Mouse (Mus musculus) spleen, adult 10 weeks (tissue): ENCODE data around the gene Derl2. TPM values are rescaled to one million over a fixed set of nuclear protein-coding genes. Genes with fewer than 3 reads are reported as not detected.

Experiments
- polyA plus RNA-seq: library from polyadenylated mRNA; stranded (reverse); fragments of 350-450 nt; fragmentation: Illumina TruSeq; extraction: RNeasy Lipid Tissue Mini Kit (QIAGEN cat#74804); gene quantifications from one replicate; pipeline ENCODE4 v1.2.3, GENCODE M21; 2015; ENCODE audit warnings: low replicate concordance; ENCODE audit not compliant: insufficient read depth

The Derl2 gene
- polyA plus RNA-seq, result 62.0 TPM

GRCm38 (mm10) chr11:71019201-71020068 is at the start of gene Derl2, which contains the start of gene Mis12:
Gene Derl2 (minus strand): TSS chr11:71019841.
Gene Mis12 (plus strand): TSS chr11:71019611.

GRCm38 (mm10) chr11:71033163-71033761 is 13.6 kb upstream of the Derl2 start, which contains the start of gene 6330403K07Rik:
Gene 6330403K07Rik (minus strand): TSS chr11:71033513.

GRCm38 (mm10) chr11:71004316-71004773 is 15.3 kb downstream of the Derl2 start, which contains the start of gene Dhx33:
Gene Dhx33 (minus strand): TSS chr11:71004437.

GRCm38 (mm10) chr11:70982557-70983228 is 36.9 kb downstream of the Derl2 start, which contains the start of gene C1qbp:
Gene C1qbp (minus strand): TSS chr11:70983026.

GRCm38 (mm10) chr11:70969821-70970559 is 49.7 kb downstream of the Derl2 start, which contains the start of the genes Nup88 and Rpain:
Gene Nup88 (minus strand): TSS chr11:70969973.
Gene Rpain (plus strand): TSS chr11:70970213.

Other genes starting within 250 kb of the Derl2 start
- gene Scimp, start 207.3 kb downstream of the Derl2 start, polyA plus RNA-seq, result 33.4 TPM
- gene Rabep1, start 175.1 kb downstream of the Derl2 start, polyA plus RNA-seq, result 51.8 TPM
- gene Nup88, start 49.9 kb downstream of the Derl2 start, polyA plus RNA-seq, result 125 TPM
- 67.8 TPM for gene Rpain, start 49.6 kb downstream of the Derl2 start, polyA plus RNA-seq
- 167 TPM for gene C1qbp, start 36.8 kb downstream of the Derl2 start, polyA plus RNA-seq
- 31.1 TPM for gene Dhx33, start 15.4 kb downstream of the Derl2 start, polyA plus RNA-seq
- 42.1 TPM for gene Mis12, start 230 bp downstream of the Derl2 start, polyA plus RNA-seq
- gene 6330403K07Rik, start 13.7 kb upstream of the Derl2 start, polyA plus RNA-seq, result 1.1 TPM
- 1.5 TPM for gene Nlrp1a, start 124.9 kb upstream of the Derl2 start, polyA plus RNA-seq
- gene Nlrp1b, start 210.9 kb upstream of the Derl2 start, polyA plus RNA-seq, result 8.2 TPM